Mouse (Mus musculus) bone marrow, adult 2 months (tissue): ENCODE data around the gene Pifo.

Experiments used
- CTCF ChIP-seq: fragments of 200-500 bp; IDR thresholded peaks from 2 replicates; pipeline ENCODE4 v1.5.1; 2011; ENCODE audit warnings: low read length, control low read depth; ENCODE audit not compliant: control insufficient read depth, insufficient read depth
- POLR2A ChIP-seq: fragments of 200-500 bp; IDR thresholded peaks from 2 replicates; pipeline ENCODE4 v1.6.1; 2011; ENCODE audit warnings: low read depth, mild to moderate bottlenecking, control low read depth, low read length, borderline replicate concordance; ENCODE audit not compliant: control insufficient read depth

DNA sequence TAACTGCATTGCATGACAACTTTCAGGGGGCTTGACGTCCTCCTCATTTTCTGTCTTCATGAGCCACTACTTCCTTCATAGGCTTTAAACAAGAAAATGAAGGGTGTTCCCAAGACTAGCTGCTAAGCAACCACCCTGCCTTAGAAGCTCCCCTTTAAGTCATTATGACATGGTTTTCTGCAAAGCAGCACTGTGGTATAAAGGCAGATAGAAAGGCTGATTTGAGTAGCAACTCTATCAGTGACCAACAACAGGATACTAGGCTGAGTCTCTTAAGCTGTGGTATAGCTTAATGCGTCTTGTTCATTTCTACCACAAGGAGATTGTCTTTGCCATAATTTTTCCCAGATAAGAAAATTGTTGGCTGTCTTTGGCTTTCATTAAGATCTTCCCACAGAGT, at the start of gene Pifo:
- TF ChIP-seq CTCF = no peak
- TF ChIP-seq POLR2A = no peak
